Mouse (Mus musculus) adrenal gland, postnatal 10 days (tissue): Measurements from ENCODE around the gene Fndc3b. TPM values are rescaled to one million over a fixed set of nuclear protein-coding genes. Genes with fewer than 3 reads are reported as not detected.
"Not testable (repeated sequence)": the region's sequence is repeated elsewhere in the genome, so short reads cannot be mapped to it uniquely, and the experiment has no call there.

Experiments
- DNase-seq: peaks from one replicate; pipeline ENCODE4 v3.0.0; 2021; ENCODE audit warnings: mixed read lengths
- microRNA-seq: library from miRNA; unstranded; fragments of <30 nt; microRNA quantifications from one replicate; pipeline ENCODE4 v1.2.0, GENCODE M21; 2021
- total RNA-seq, 2 experiments: library from RNA; stranded (reverse); gene quantifications; 2 replicates each; pipeline ENCODE4 v1.2.3; 2021

Fndc3b gene
- total RNA-seq, 2 experiments from 2014 or later, result 80.0 to 81.2 TPM

- DNase-seq, result no peak
Measured at GRCm38 (mm10) chr3:27413566-27413965, 297.5 kb downstream of the Fndc3b start.

GRCm38 (mm10) chr3:27411286-27411685 lies 299.8 kb downstream of the Fndc3b start:
- no peak for DNase-seq

- DNase-seq, result no peak
Measured at GRCm38 (mm10) chr3:27408564-27408963, 302.5 kb downstream of the Fndc3b start.

- no peak for DNase-seq
Measured at GRCm38 (mm10) chr3:27406440-27406839, 304.7 kb downstream of the Fndc3b start.

GRCm38 (mm10) chr3:27400996-27401395 lies 310.1 kb downstream of the Fndc3b start:
- not testable (repeated sequence) for DNase-seq

GRCm38 (mm10) chr3:27389923-27390322 lies 321.2 kb downstream of the Fndc3b start:
- no peak for DNase-seq

- peak; percentile 11 for DNase-seq
Measured at GRCm38 (mm10) chr3:27384836-27385235, 326.3 kb downstream of the Fndc3b start.

- DNase-seq, result no peak
Measured at GRCm38 (mm10) chr3:27377935-27378334, 333.2 kb downstream of the Fndc3b start.

GRCm38 (mm10) chr3:27374396-27374795 lies 336.7 kb downstream of the Fndc3b start:
- no peak for DNase-seq

- DNase-seq, result no peak
Measured at GRCm38 (mm10) chr3:27371725-27372650, 339.1 kb downstream of the Fndc3b start.

- DNase-seq, result no peak
Measured at GRCm38 (mm10) chr3:27371276-27371621, 339.9 kb downstream of the Fndc3b start, which contains the start of gene Ghsr. Ghsr (plus strand) TSS chr3:27371351.

GRCm38 (mm10) chr3:27370582-27371275 lies 340.4 kb downstream of the Fndc3b start:
- no peak for DNase-seq

- DNase-seq, result peak; percentile 67
Measured at GRCm38 (mm10) chr3:27370125-27370524, 341.0 kb downstream of the Fndc3b start.

Small RNA genes lying within 50 kb of the gene (microRNA-seq; reads per million reads assigned to microRNA genes)
- not detected for gene Mir3092

Other genes starting within 250 kb of the Fndc3b start
- gene Tmem212, start 185.1 kb upstream of the Fndc3b start, total RNA-seq, result not detected
- 10 to 100 TPM; 11.7 to 12.6 TPM for gene Pld1, start 227.4 kb upstream of the Fndc3b start, total RNA-seq